Mouse (Mus musculus): ENCODE results near the gene Isoc2a.
A peak's percentile ranks its signal among the peaks of the same experiment; 100 is the strongest.
"Not testable (repeated sequence)": the region's sequence is repeated elsewhere in the genome, so short reads cannot be mapped to it uniquely, and the experiment has no call there.

Gene Isoc2a

GRCm38 (mm10) chr7:4865090-4865489 is 11.9 kb upstream of the Isoc2a start:
- DNase-seq (ENCODE audit: low read depth) = peak; percentile 72

- DNase-seq (ENCODE audit: low read depth) = peak; percentile 96
These were observed 11.1 kb upstream of the Isoc2a start for GRCm38 (mm10) chr7:4865579-4866493.

- DNase-seq (ENCODE audit: low read depth) = peak; percentile 37
These were observed 10.2 kb upstream of the Isoc2a start for GRCm38 (mm10) chr7:4866631-4867180.

- no peak for DNase-seq (ENCODE audit: low read depth)
These were observed 6.8 kb upstream of the Isoc2a start, which contains the start of gene Isoc2b for GRCm38 (mm10) chr7:4870133-4870532. Gene Isoc2b (minus strand): TSS chr7:4870258.

- DNase-seq (ENCODE audit: low read depth) = no peak
These were observed 273 bp downstream of the Isoc2a start for GRCm38 (mm10) chr7:4877226-4877625.

- DNase-seq (ENCODE audit: low read depth) = peak; percentile 20
These were observed 1.2 kb downstream of the Isoc2a start for GRCm38 (mm10) chr7:4878186-4878585.

GRCm38 (mm10) chr7:4879036-4879435 is 2.1 kb downstream of the Isoc2a start:
- not testable (repeated sequence) for DNase-seq (ENCODE audit: low read depth)

- DNase-seq (ENCODE audit: low read depth) = no peak
These were observed 9.7 kb downstream of the Isoc2a start for GRCm38 (mm10) chr7:4886680-4887079.

- DNase-seq (ENCODE audit: low read depth) = no peak
These were observed 18.2 kb downstream of the Isoc2a start for GRCm38 (mm10) chr7:4895186-4895585.

- DNase-seq (ENCODE audit: low read depth) = no peak
These were observed 22.1 kb downstream of the Isoc2a start for GRCm38 (mm10) chr7:4898851-4899648.

- DNase-seq (ENCODE audit: low read depth) = no peak
These were observed 22.9 kb downstream of the Isoc2a start for GRCm38 (mm10) chr7:4899649-4900522.

GRCm38 (mm10) chr7:4900523-4900851 is 23.5 kb downstream of the Isoc2a start:
- no peak for DNase-seq (ENCODE audit: low read depth)

GRCm38 (mm10) chr7:4901171-4901570 is 24.2 kb downstream of the Isoc2a start:
- DNase-seq (ENCODE audit: low read depth) = peak; percentile 30

GRCm38 (mm10) chr7:4902404-4902803 is 25.5 kb downstream of the Isoc2a start:
- DNase-seq (ENCODE audit: low read depth) = no peak

GRCm38 (mm10) chr7:4906466-4906950 is 29.6 kb downstream of the Isoc2a start, which contains the start of gene Gm36210:
Gene Gm36210 (minus strand): TSS chr7:4906516.
- DNase-seq (ENCODE audit: low read depth) = no peak

- no peak for DNase-seq (ENCODE audit: low read depth)
These were observed 34.6 kb downstream of the Isoc2a start for GRCm38 (mm10) chr7:4911561-4911960.

GRCm38 (mm10) chr7:4912248-4912647 is 35.3 kb downstream of the Isoc2a start:
- peak; percentile 77 for DNase-seq (ENCODE audit: low read depth)

- peak; percentile 94 for DNase-seq (ENCODE audit: low read depth)
These were observed 38.2 kb downstream of the Isoc2a start, which contains the start of gene Zfp628 for GRCm38 (mm10) chr7:4915007-4915665. Gene Zfp628 (plus strand): TSS chr7:4915217.

GRCm38 (mm10) chr7:4915669-4916416 is 38.9 kb downstream of the Isoc2a start:
- no peak for DNase-seq (ENCODE audit: low read depth)

GRCm38 (mm10) chr7:4917494-4917893 is 40.5 kb downstream of the Isoc2a start:
- no peak for DNase-seq (ENCODE audit: low read depth)

Measured in 416B (cell line).